Mouse (Mus musculus) heart, embryonic 14.5 days (tissue): ENCODE results near the gene Mtor. TPM values are rescaled to one million over a fixed set of nuclear protein-coding genes. Genes with fewer than 3 reads are reported as not detected.

ENCODE experiments used
- ATAC-seq: fragments of 200-750 bp; cut with Nextera tagmentation; 2 replicates; pipeline ENCODE4 v1.8.0; 2017; ENCODE audit warnings: low read depth, moderate TSS enrichment; ENCODE audit not compliant: insufficient number of reproducible peaks, insufficient read depth, low FRiP score
- H3K27ac ChIP-seq, 2 experiments: fragments of 200-500 bp in 1 of 2; fragments of 300-500 bp in 1 of 2; sonication (generic) in 1 of 2; replicated peaks in 1 of 2; 2 replicates each; pipeline ENCODE4 v1.5.1; 2012 to 2014; ENCODE audit warnings: low read depth in 2 of 2, low read length in 2 of 2, control low read depth in 1 of 2, mild to moderate bottlenecking in 1 of 2, mixed read lengths in 1 of 2; ENCODE audit not compliant: control insufficient read depth in 1 of 2, insufficient read depth in 1 of 2
- H3K27me3 ChIP-seq: fragments of 300-500 bp; sonication (generic); 2 replicates; pipeline ENCODE4 v1.6.1; 2014; ENCODE audit warnings: mild to moderate bottlenecking, low read length, control low read depth; ENCODE audit not compliant: control insufficient read depth, insufficient read depth
- H3K36me3 ChIP-seq: fragments of 300-500 bp; sonication (generic); 2 replicates; pipeline ENCODE4 v1.6.1; 2014; ENCODE audit warnings: mild to moderate bottlenecking, control low read depth, low read length, mixed read lengths; ENCODE audit not compliant: control insufficient read depth, insufficient read depth
- H3K4me1 ChIP-seq, 2 experiments: fragments of 200-500 bp in 1 of 2; fragments of 300-500 bp in 1 of 2; sonication (generic) in 1 of 2; 2 replicates each; pipeline ENCODE4 v1.6.1; 2012 to 2014; ENCODE audit warnings: low read length in 2 of 2, control low read depth in 1 of 2, mixed read lengths in 1 of 2; ENCODE audit not compliant: control insufficient read depth in 2 of 2, insufficient read depth in 2 of 2
- H3K4me2 ChIP-seq: fragments of 300-500 bp; sonication (generic); 2 replicates; pipeline ENCODE4 v1.6.1; 2014; ENCODE audit warnings: mild to moderate bottlenecking, low read length
- H3K4me3 ChIP-seq, 2 experiments: fragments of 200-500 bp in 1 of 2; fragments of 300-500 bp in 1 of 2; sonication (generic) in 1 of 2; 2 replicates each; pipeline ENCODE4 v1.5.1; 2012 to 2014; ENCODE audit warnings: low read length in 2 of 2, mild to moderate bottlenecking in 2 of 2, control low read depth in 1 of 2, low read depth in 1 of 2, moderate library complexity in 1 of 2; ENCODE audit not compliant: control insufficient read depth in 1 of 2, insufficient read depth in 1 of 2
- H3K9ac ChIP-seq: fragments of 300-500 bp; sonication (generic); 2 replicates; pipeline ENCODE4 v1.6.1; 2014; ENCODE audit warnings: mild to moderate bottlenecking, low read length
- H3K9me3 ChIP-seq: fragments of 300-500 bp; sonication (generic); 2 replicates; pipeline ENCODE4 v1.6.1; 2016; ENCODE audit warnings: low read length, control low read depth; ENCODE audit not compliant: control insufficient read depth
- WGBS: fragments of 180-500 bp; shearing (Covaris S2); extraction: QIAGEN DNeasy Blood & Tissue Kit; methylation state at CpG from one replicate; pipeline ENCODE4 v1.1.7; 2014; 5-methylcytosine and 5-hydroxymethylcytosine counted together
- polyA plus RNA-seq: library from polyadenylated mRNA; unstranded; fragments of >200 nt; fragmentation: Nextera tagmentation; extraction: Ambion mirVana; gene quantifications from 2 replicates; pipeline ENCODE4 v1.2.1, GENCODE M21; 2014

Mtor gene
- polyA plus RNA-seq, 1 experiment from 2014 or later, result 18.4 TPM

DNA sequence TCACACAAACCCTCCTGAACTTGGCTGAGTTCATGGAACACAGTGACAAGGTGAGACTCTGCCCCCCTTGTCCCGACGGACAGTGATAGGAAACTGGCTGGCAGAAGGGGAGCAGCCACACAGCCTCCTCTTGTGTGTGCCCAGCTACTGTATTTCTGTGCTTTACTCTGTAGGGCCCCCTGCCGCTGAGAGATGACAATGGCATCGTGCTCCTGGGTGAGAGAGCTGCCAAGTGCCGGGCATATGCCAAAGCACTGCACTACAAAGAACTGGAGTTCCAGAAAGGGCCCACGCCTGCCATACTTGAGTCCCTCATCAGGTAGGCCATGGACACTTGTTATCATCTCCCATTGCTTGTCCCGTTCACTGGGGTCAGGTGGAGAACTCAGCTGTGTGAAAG lies 43.0 kb downstream of the Mtor start:
- ATAC-seq, result no peak
- H3K27me3 ChIP-seq, result no peaks in the 10 kb centered on the region
- H3K27ac ChIP-seq, result no peak overlapping the region
- no peak overlapping the region for H3K4me3 ChIP-seq
- 85% methylated on average over 7 of the region's 7 CpGs for WGBS
- no peak overlapping the region for H3K9ac ChIP-seq
- peaks cover 6 to 9% of the 10 kb centered on the region in 2 experiments for H3K4me1 ChIP-seq
- no peaks in the 10 kb centered on the region for H3K9me3 ChIP-seq
- peaks cover 87% of the 10 kb centered on the region for H3K36me3 ChIP-seq
- H3K4me2 ChIP-seq, result no peak overlapping the region

DNA sequence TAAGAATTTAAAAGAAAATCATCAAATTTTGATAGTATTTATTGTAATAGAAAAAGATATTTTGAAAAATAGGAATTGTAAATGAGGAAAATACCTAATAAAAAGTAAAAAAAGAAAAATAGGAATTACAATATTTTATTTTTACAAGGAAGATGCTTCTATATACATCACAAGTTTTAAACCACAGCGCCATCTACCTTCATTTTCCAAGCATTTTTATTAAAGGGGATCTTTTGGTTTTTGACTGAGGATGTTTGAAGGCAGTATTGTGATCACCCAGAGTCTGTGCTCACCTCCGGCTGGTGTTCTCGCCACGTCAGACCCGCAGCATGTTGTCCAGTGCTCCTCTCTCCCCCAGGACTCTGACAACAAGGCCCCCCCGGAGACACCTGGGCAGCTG lies 46.7 kb downstream of the Mtor start:
- Histone ChIP-seq H3K4me1 (peaks cover 6 to 9% of the 10 kb centered on the region in 2 experiments), H3K27me3 (no peaks in the 10 kb centered on the region), H3K36me3 (peaks cover 76% of the 10 kb centered on the region), H3K4me3 (no peak overlapping the region), H3K9ac (no peak overlapping the region), H3K9me3 (no peaks in the 10 kb centered on the region), H3K27ac (no peak overlapping the region), H3K4me2 (no peak overlapping the region)
- ATAC-seq, result no peak
- WGBS, result 91% methylated on average over 6 of the region's 6 CpGs

DNA sequence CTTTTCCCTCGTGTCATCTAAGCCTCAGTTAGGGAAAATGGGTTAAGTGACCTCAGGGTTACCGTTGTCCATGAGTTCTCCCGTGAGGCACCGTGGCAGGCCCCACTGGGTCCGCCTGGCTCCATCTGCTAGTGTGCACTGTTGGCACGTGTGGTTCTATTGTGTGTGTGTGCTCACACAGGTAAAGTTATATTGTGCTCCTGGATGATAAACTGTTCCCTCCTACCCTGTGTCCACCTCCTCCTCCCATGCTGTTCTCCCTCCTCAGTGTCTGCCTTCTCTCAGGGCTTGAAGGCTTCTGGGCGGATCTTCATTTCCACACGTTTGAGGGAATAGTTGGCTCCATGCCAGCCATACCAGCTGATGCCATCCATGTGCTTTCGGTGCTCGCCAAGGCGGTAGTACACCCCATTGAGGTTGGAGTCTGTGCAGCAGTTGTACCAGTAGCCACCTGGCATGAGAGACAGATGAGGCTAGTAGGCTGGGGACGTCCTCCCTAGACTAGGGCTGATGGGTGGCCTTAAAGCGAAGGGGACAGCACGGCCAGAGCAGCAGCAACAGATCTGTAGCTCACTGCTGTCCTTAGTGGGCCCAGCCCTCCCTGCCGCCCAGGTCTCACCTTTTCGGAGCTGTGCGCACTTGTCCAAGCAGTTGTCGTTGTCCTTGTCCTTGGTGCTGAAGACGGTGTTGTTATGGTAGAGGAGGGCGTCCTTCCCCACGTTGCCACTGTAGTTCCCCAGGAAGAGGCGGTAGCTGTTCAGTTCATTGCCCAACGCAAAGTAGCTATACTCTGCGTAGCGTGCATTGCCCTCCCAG lies 47.7 kb downstream of the Mtor start:
- Histone ChIP-seq H3K4me1 (peaks cover 6 to 13% of the 10 kb centered on the region in 2 experiments), H3K9me3 (no peaks in the 10 kb centered on the region), H3K9ac (no peak overlapping the region), H3K27me3 (no peaks in the 10 kb centered on the region), H3K4me3 (no peak overlapping the region), H3K27ac (no peak overlapping the region), H3K4me2 (no peak overlapping the region), H3K36me3 (peaks cover 76% of the 10 kb centered on the region)
- no peak for ATAC-seq
- 83% methylated on average over 25 of the region's 25 CpGs for WGBS

DNA sequence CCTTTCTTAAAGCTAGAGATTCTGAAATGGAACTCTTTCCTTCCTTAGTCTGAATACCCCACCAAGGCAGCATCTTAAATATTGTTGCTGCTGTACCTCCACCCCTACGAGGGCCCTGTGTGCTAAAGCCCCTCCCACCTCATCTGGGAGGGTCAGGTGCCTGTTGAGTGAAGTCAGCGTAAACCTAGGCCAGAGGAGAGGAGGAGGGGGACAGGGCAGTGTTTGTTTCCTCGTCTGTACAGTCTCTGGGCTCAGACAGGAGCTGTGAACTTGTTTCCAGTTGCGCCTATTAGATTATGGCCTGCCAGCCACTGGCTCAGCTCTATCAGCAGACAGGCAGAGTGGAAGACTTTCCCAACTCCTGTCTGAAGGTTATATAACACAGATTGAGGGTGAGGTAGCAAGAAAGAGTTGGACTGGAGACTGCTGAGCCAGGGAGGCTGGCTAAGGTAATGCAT lies 52.0 kb downstream of the Mtor start, which contains the start of gene Angptl7:
Angptl7 (minus strand) TSS at position 51 of the 458 bp plus-strand sequence.
- no peak within 1 kb of the TSS; the same call in 1 of the 2 replicates for H3K4me2 ChIP-seq
- no peaks in the 10 kb centered on the region for H3K9me3 ChIP-seq
- WGBS, result 27% methylated on average over 4 of the region's 4 CpGs
- ATAC-seq, result peak; percentile 54; the same call in 1 of the 2 replicates
- peaks cover 74% of the 10 kb centered on the region for H3K36me3 ChIP-seq
- H3K4me1 ChIP-seq, result peaks cover 0 to 7% of the 10 kb centered on the region in 2 experiments; a peak in 2 of 4 replicates
- H3K27ac ChIP-seq, result no peak within 1 kb of the TSS; a peak in 1 of 4 replicates
- H3K4me3 ChIP-seq, result no peak within 1 kb of the TSS
- H3K9ac ChIP-seq, result no peak within 1 kb of the TSS
- no peaks in the 10 kb centered on the region for H3K27me3 ChIP-seq

DNA sequence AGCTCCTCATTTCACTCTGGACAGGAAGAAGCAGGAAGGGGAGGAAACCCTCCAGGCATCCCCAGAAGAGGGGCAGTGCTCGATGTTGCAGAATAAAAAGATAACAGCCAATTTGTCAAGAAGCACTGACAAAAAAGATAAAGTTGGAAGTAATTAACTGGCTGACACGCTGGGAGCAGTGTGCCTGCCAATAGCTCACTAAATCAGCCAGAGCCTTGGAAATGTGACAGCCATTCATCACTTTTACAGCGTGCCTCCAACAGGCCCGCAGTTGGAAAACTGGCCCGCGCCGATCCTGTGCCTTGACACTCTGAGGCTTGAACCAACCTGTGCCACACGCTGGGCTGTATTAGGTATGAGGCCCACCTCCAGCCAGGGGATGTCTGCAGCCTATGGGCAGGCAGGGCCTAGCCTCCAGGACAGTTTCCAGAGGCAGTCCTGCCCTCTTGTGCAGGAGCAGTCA lies 56.1 kb downstream of the Mtor start:
- Histone ChIP-seq H3K4me1 (peaks cover 0 to 7% of the 10 kb centered on the region in 2 experiments; a peak in 2 of 4 replicates), H3K4me3 (no peak overlapping the region), H3K36me3 (peaks cover 65% of the 10 kb centered on the region), H3K27ac (no peak overlapping the region), H3K27me3 (no peaks in the 10 kb centered on the region), H3K4me2 (no peak overlapping the region), H3K9me3 (no peaks in the 10 kb centered on the region), H3K9ac (no peak overlapping the region)
- ATAC-seq, result 0 out of 2 replicates have a peak, but pooled peaks have one; percentile 23
- WGBS, result 63% methylated on average over 8 of the region's 8 CpGs

DNA sequence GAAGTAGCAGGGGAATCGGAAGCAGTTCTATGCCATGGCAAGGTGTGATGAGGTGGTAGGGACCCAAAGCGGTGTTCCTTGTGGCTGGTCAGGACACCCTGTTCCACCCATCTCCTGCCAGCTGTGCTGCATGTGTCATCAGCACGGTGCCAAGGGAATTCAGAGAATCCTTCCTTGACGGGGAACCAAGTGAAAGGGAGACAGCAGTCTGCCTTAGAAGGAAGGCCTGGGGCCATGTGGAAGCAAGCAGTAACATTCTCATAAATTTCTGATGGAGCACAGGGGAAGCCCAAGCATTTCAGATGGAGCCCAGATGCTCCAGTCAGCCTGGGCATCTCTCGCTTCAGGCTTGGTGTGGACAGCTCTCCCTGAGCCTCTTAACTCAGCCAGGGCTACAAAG lies 59.2 kb downstream of the Mtor start:
- WGBS, result 86% methylated on average over 5 of the region's 5 CpGs
- H3K36me3 ChIP-seq, result peaks cover 56% of the 10 kb centered on the region
- no peaks in the 10 kb centered on the region for H3K27me3 ChIP-seq
- no peaks in the 10 kb centered on the region for H3K9me3 ChIP-seq
- no peak for ATAC-seq
- H3K4me2 ChIP-seq, result no peak overlapping the region
- no peak overlapping the region for H3K4me3 ChIP-seq
- peaks cover 0 to 3% of the 10 kb centered on the region in 2 experiments; a peak in 1 of 4 replicates for H3K4me1 ChIP-seq
- H3K27ac ChIP-seq, result no peak overlapping the region
- no peak overlapping the region for H3K9ac ChIP-seq

DNA sequence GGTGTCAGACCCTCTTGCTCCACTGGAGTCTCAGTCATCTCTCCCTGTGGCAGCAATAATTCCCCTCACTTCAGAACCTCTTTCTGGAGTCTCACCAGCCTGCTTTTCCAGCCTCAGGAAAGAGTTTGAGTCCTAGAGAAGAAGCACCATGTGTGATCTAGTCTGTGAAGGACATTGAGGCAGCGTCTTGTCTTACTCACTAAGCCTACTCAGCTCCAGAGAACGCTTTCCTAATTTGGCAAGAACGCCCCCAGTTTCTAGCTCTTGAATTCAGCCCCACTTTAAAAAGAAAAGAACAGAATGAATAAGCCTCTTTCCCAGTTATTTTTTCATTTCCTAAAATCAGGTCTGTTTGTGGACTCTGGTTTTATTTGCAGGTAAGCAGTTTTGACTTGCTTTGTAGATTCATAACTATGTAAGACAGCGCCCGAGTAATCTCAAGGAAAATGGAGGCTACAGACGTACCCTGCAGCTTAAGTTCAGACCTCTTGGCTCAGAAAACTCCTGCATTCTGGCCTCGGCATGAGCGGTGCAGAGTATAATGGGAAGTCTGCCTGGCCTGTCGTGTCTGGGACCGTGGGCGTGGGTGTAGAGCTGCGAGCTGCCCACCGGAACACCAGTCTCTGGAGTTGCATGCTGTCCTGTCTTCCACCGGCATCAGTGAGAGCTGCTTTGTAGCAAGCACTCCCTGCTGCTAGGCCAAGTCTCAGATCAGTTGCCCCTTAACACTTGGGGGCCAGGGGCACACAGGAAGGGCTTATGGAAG lies 59.9 kb downstream of the Mtor start:
- Histone ChIP-seq H3K9ac (no peak overlapping the region), H3K9me3 (no peaks in the 10 kb centered on the region), H3K4me1 (peaks cover 0 to 3% of the 10 kb centered on the region in 2 experiments; a peak in 1 of 4 replicates), H3K36me3 (peaks cover 60% of the 10 kb centered on the region), H3K4me3 (no peak overlapping the region), H3K27ac (no peak overlapping the region), H3K27me3 (no peaks in the 10 kb centered on the region), H3K4me2 (no peak overlapping the region)
- ATAC-seq, result no peak
- 94% methylated on average over 14 of the region's 14 CpGs for WGBS
